Mouse (Mus musculus) limb, embryonic 13.5 days (tissue): ENCODE data around the gene Krtap4-16. TPM values are rescaled to one million over a fixed set of nuclear protein-coding genes. Genes with fewer than 3 reads are reported as not detected.

Experiments used
- polyA plus RNA-seq: library from polyadenylated mRNA; unstranded; fragments of >200 nt; fragmentation: Nextera tagmentation; extraction: Ambion mirVana; gene quantifications from 2 replicates; pipeline ENCODE4 v1.2.1, GENCODE M21; 2015

The Krtap4-16 gene
- polyA plus RNA-seq, 1 experiment from 2014 or later: not detected

Other genes starting within 250 kb of the Krtap4-16 start
- not detected in 2 replicates for gene Gm11938, start 248.3 kb downstream of the Krtap4-16 start, polyA plus RNA-seq
- not detected in 2 replicates for gene Gm11937, start 241.4 kb downstream of the Krtap4-16 start, polyA plus RNA-seq
- not detected in 2 replicates for gene Krtap2-4, start 236.8 kb downstream of the Krtap4-16 start, polyA plus RNA-seq
- gene Gm11562, start 231.2 kb downstream of the Krtap4-16 start, polyA plus RNA-seq: not detected in 2 replicates
- not detected in 2 replicates for gene Krtap4-1, start 223.4 kb downstream of the Krtap4-16 start, polyA plus RNA-seq
- gene Krtap4-2, start 216.5 kb downstream of the Krtap4-16 start, polyA plus RNA-seq: not detected in 2 replicates
- not detected in 2 replicates for gene Krtap4-7, start 207.5 kb downstream of the Krtap4-16 start, polyA plus RNA-seq
- not detected in 2 replicates for gene Gm11555, start 201.4 kb downstream of the Krtap4-16 start, polyA plus RNA-seq
- not detected in 2 replicates for gene Gm11563, start 192.6 kb downstream of the Krtap4-16 start, polyA plus RNA-seq
- not detected in 2 replicates for gene Krtap4-6, start 185.6 kb downstream of the Krtap4-16 start, polyA plus RNA-seq
- not detected in 2 replicates for gene Gm14190, start 160.9 kb downstream of the Krtap4-16 start, polyA plus RNA-seq
- not detected in 2 replicates for gene Gm14180, start 117.3 kb downstream of the Krtap4-16 start, polyA plus RNA-seq
- gene Gm11595, start 78.7 kb downstream of the Krtap4-16 start, polyA plus RNA-seq: not detected in 2 replicates
- gene Krtap4-8, start 70.9 kb downstream of the Krtap4-16 start, polyA plus RNA-seq: not detected in 2 replicates
- not detected in 2 replicates for gene Krtap4-9, start 66.4 kb downstream of the Krtap4-16 start, polyA plus RNA-seq
- not detected in 2 replicates for gene Gm11596, start 58.1 kb downstream of the Krtap4-16 start, polyA plus RNA-seq
- not detected in 2 replicates for gene Gm11569, start 52.7 kb downstream of the Krtap4-16 start, polyA plus RNA-seq
- gene Gm11554, start 47.2 kb downstream of the Krtap4-16 start, polyA plus RNA-seq: not detected in 2 replicates
- not detected in 2 replicates for gene Krtap4-13, start 41.7 kb downstream of the Krtap4-16 start, polyA plus RNA-seq
- gene Gm11564, start 35.9 kb downstream of the Krtap4-16 start, polyA plus RNA-seq: not detected in 2 replicates
- not detected in 2 replicates for gene 2300003K06Rik, start 13.5 kb downstream of the Krtap4-16 start, polyA plus RNA-seq
- not detected in 2 replicates for gene Gm11568, start 6.3 kb upstream of the Krtap4-16 start, polyA plus RNA-seq
- gene Gm11559, start 12.9 kb upstream of the Krtap4-16 start, polyA plus RNA-seq: not detected in 2 replicates
- gene Krtap9-1, start 21.8 kb upstream of the Krtap4-16 start, polyA plus RNA-seq: not detected in 2 replicates
- gene Gm11567, start 27.6 kb upstream of the Krtap4-16 start, polyA plus RNA-seq: not detected in 2 replicates
- gene Krtap31-1, start 56.3 kb upstream of the Krtap4-16 start, polyA plus RNA-seq: not detected in 2 replicates
- gene Gm11565, start 63.1 kb upstream of the Krtap4-16 start, polyA plus RNA-seq: not detected in 2 replicates
- not detected in 2 replicates for gene Krtap31-2, start 84.7 kb upstream of the Krtap4-16 start, polyA plus RNA-seq
- not detected in 2 replicates for gene Krtap9-5, start 96.9 kb upstream of the Krtap4-16 start, polyA plus RNA-seq
- not detected in 2 replicates for gene Krtap29-1, start 127.4 kb upstream of the Krtap4-16 start, polyA plus RNA-seq
- gene Krtap16-1, start 135.0 kb upstream of the Krtap4-16 start, polyA plus RNA-seq: not detected in 2 replicates
- gene Krtap17-1, start 142.4 kb upstream of the Krtap4-16 start, polyA plus RNA-seq: 0.52 and 0.66 TPM in 2 replicates
- not detected in 2 replicates for gene Krt33a, start 164.6 kb upstream of the Krtap4-16 start, polyA plus RNA-seq
- gene Krt33b, start 178.3 kb upstream of the Krtap4-16 start, polyA plus RNA-seq: 0.38 and 0.43 TPM in 2 replicates
- not detected in 2 replicates for gene Krt34, start 189.9 kb upstream of the Krtap4-16 start, polyA plus RNA-seq
- gene Krt31, start 198.9 kb upstream of the Krtap4-16 start, polyA plus RNA-seq: 0.11 TPM in 1 of 2 replicates, not detected in the other
- not detected in 2 replicates for gene Krt32, start 236.6 kb upstream of the Krtap4-16 start, polyA plus RNA-seq
- 0.80 and 1.0 TPM in 2 replicates for gene Krt35, start 244.6 kb upstream of the Krtap4-16 start, polyA plus RNA-seq